In genomic region chr4:125587577-125587976, GRCm38 (mm10) we compare ENCODE assay signal across 13 mouse cellular contexts.
DNase-seq lines count a peak whose midpoint lies in the region; ATAC-seq and TF ChIP-seq lines count a peak whose summit lies in the region.
"Had no signal": no experiment of that assay in that cellular context is flagged by ENCODE, and none has a peak within 500 bp of the region (broad histone marks: within the 10 kb centered on the region; RNA-seq: fewer than 3 reads in every experiment).

No protein-coding gene starts in this region.

- H3K4me1 ChIP-seq in neural tube, embryonic 15.5 days, result peaks cover 43% of the 10 kb centered on the region
- H3K4me1 ChIP-seq in intestine, postnatal 0 days (replicated peaks; ENCODE audit: control insufficient read depth, insufficient read depth, low read length), result no peaks in the 10 kb centered on the region
- H3K4me1 ChIP-seq in midbrain, embryonic 12.5 days, result peaks cover 45% of the 10 kb centered on the region
- H3K4me1 ChIP-seq in kidney, embryonic 16.5 days (ENCODE audit: insufficient read depth, low read length), result no peaks in the 10 kb centered on the region

- H3K9me3 ChIP-seq in neural tube, embryonic 15.5 days (replicated peaks), result no peaks in the 10 kb centered on the region
- no peaks in the 10 kb centered on the region for H3K9me3 ChIP-seq in intestine, postnatal 0 days (ENCODE audit: control insufficient read depth)
- no peaks in the 10 kb centered on the region for H3K9me3 ChIP-seq in midbrain, embryonic 12.5 days
- no peaks in the 10 kb centered on the region for H3K9me3 ChIP-seq in kidney, embryonic 16.5 days (ENCODE audit: low read length)

- TF ChIP-seq CTCF in intestine, postnatal 0 days (IDR thresholded peaks at IDR 0.05; ENCODE audit: low read depth), result no peak

- peak overlapping the region; percentile 17; the same call in 1 of the 2 replicates for H3K4me2 ChIP-seq in neural tube, embryonic 15.5 days
- H3K4me2 ChIP-seq in intestine, postnatal 0 days (replicated peaks; ENCODE audit: low read depth), result peak overlapping the region; percentile 40
- H3K4me2 ChIP-seq in midbrain, embryonic 12.5 days (replicated peaks), result peak overlapping the region; percentile 45
- H3K4me2 ChIP-seq in kidney, embryonic 16.5 days (replicated peaks; ENCODE audit: low read depth, low read length), result no peak overlapping the region
- H3K4me2 ChIP-seq: lung, embryonic 14.5 days had no signal

- 30% methylated on average over 12 of the region's 12 CpGs for WGBS in neural tube, embryonic 15.5 days
- WGBS in intestine, postnatal 0 days, result 16% methylated on average over 12 of the region's 12 CpGs
- 1% methylated on average over 12 of the region's 12 CpGs for WGBS in midbrain, embryonic 12.5 days
- 26% methylated on average over 12 of the region's 12 CpGs for WGBS in kidney, embryonic 16.5 days

- H3K27me3 ChIP-seq in neural tube, embryonic 15.5 days (replicated peaks), result peaks cover 8% of the 10 kb centered on the region; the same call in 1 of the 2 replicates
- H3K27me3 ChIP-seq in intestine, postnatal 0 days (replicated peaks; ENCODE audit: control insufficient read depth, insufficient read depth, low read length), result no peaks in the 10 kb centered on the region
- H3K27me3 ChIP-seq in midbrain, embryonic 12.5 days, result peaks cover 54% of the 10 kb centered on the region
- H3K27me3 ChIP-seq in kidney, embryonic 16.5 days (ENCODE audit: insufficient read depth, low read length), result peaks cover 43% of the 10 kb centered on the region

- ATAC-seq in neural tube, embryonic 15.5 days (ENCODE audit: low FRiP score), result no peak
- no peak for ATAC-seq in intestine, postnatal 0 days
- no peak for ATAC-seq in midbrain, embryonic 12.5 days (ENCODE audit: low FRiP score, low read depth)
- ATAC-seq in kidney, embryonic 16.5 days (ENCODE audit: low FRiP score, low TSS enrichment), result no peak
- ATAC-seq: CD4-positive, CD25-positive, alpha-beta regulatory T cell, adult 4 months had no signal

- no peak for DNase-seq in neural tube, embryonic 10.5 days (ENCODE audit: extremely low spot score, low spot score)
- no peak for DNase-seq in gastrocnemius, adult 18-20 months (ENCODE audit: low spot score)
- no peak for DNase-seq in kidney, postnatal 10 days
- DNase-seq: adrenal gland, postnatal 25 days; cerebellum, postnatal 36 days; gastrocnemius, postnatal 36 days; kidney, adult 2 months; lung, embryonic 14.5 days had no signal

- H3K9ac ChIP-seq in neural tube, embryonic 15.5 days (replicated peaks), result no peak overlapping the region
- no peak overlapping the region for H3K9ac ChIP-seq in intestine, postnatal 0 days (ENCODE audit: low read depth, low read length)
- H3K9ac ChIP-seq in midbrain, embryonic 12.5 days (replicated peaks), result 0 out of 2 replicates have a peak overlapping the region, but pooled peaks have one; percentile 12
- no peak overlapping the region for H3K9ac ChIP-seq in kidney, embryonic 16.5 days (replicated peaks; ENCODE audit: low read length)
- H3K9ac ChIP-seq: lung, embryonic 14.5 days had no signal

- no peak overlapping the region for H3K27ac ChIP-seq in neural tube, embryonic 15.5 days (replicated peaks)
- H3K27ac ChIP-seq in intestine, postnatal 0 days (ENCODE audit: low read depth, low read length), result no peak overlapping the region
- H3K27ac ChIP-seq in midbrain, embryonic 12.5 days (replicated peaks), result no peak overlapping the region
- H3K27ac ChIP-seq in kidney, embryonic 16.5 days (ENCODE audit: low read length), result no peak overlapping the region

- H3K36me3 ChIP-seq in neural tube, embryonic 15.5 days, result no peaks in the 10 kb centered on the region
- H3K36me3 ChIP-seq in intestine, postnatal 0 days (ENCODE audit: control insufficient read depth, insufficient read depth), result no peaks in the 10 kb centered on the region
- no peaks in the 10 kb centered on the region for H3K36me3 ChIP-seq in midbrain, embryonic 12.5 days
- H3K36me3 ChIP-seq in kidney, embryonic 16.5 days (ENCODE audit: insufficient read depth, low read length), result no peaks in the 10 kb centered on the region

- no peak overlapping the region for H3K4me3 ChIP-seq in neural tube, embryonic 15.5 days (replicated peaks)
- peak overlapping the region; percentile 9; the same call in 1 of the 2 replicates for H3K4me3 ChIP-seq in intestine, postnatal 0 days (ENCODE audit: low read depth, low read length)
- peak overlapping the region; percentile 9; the same call in 1 of the 2 replicates for H3K4me3 ChIP-seq in midbrain, embryonic 12.5 days
- H3K4me3 ChIP-seq in kidney, embryonic 16.5 days (ENCODE audit: low read length), result no peak overlapping the region

Comparison
In these comparisons a context has a peak if more than half of its experiments do, and no peak if none do; other contexts are left out.
1. H3K4me3 ChIP-seq: peak in intestine, postnatal 0 days (single experiment) and midbrain, embryonic 12.5 days (single experiment); none in neural tube, embryonic 15.5 days (single experiment) and kidney, embryonic 16.5 days (single experiment).